Mouse (Mus musculus): ENCODE data around the gene Cntn4. TPM values are rescaled to one million over a fixed set of nuclear protein-coding genes. Genes with fewer than 3 reads are reported as not detected.

Cntn4 gene
- total RNA-seq, 2 experiments from 2014 or later = not detected

- DNase-seq (ENCODE audit: low spot score) = no peak
- intact Hi-C loops (cut with DNase I) = no loop called here
Measured at GRCm38 (mm10) chr6:106566929-106567621, 889.6 kb downstream of the Cntn4 start.

- no peak for DNase-seq (ENCODE audit: low spot score)
- intact Hi-C loops (cut with DNase I) = no loop called here
Measured at GRCm38 (mm10) chr6:106580124-106580523, 902.7 kb downstream of the Cntn4 start.

DNA sequence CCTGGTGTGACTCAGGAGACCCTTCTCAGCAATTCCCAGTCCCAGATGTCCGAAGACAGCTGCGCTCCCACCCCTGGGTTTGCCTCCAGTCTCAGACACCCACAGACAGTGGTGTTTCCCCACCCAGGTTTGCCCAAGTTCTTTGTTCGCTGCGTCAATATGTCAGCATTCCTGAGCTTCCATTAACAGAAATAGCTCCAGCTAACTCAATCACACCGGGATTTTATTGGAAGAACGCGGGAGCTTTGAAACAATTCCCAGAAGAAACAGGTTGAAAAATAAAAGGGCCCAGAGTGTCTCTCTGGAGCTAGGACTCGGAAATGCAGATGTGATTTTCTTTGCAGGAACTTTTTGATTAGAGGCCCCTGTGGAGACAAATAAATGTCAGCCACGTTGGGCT is 916.3 kb downstream of the Cntn4 start:
- intact Hi-C loops (cut with DNase I) = no loop called here
- DNase-seq (ENCODE audit: low spot score) = no peak

DNA sequence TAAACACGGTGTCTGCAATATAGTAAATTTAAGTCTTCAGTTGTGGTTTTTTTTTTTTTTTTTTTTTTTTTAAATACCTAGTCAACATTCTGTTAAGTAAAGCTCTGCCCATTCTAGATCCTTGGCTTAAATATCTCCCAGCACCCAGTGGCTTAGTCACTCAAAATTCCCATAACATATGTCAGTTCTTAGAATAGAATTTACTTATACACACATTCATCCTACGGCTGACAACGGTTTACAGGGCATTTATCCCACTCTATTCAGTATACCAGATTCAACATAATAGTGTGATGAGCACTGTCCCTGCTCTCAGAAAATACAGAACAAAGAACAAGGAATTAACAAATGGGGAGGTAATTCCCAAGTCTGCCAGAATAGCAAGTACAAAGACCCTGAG is 939.6 kb downstream of the Cntn4 start:
- no peak for DNase-seq (ENCODE audit: low spot score)
- intact Hi-C loops (cut with DNase I) = no loop called here

- DNase-seq (ENCODE audit: low spot score) = no peak
- intact Hi-C loops (cut with DNase I) = no loop called here
Measured at GRCm38 (mm10) chr6:106621188-106621749, 943.8 kb downstream of the Cntn4 start.

DNA sequence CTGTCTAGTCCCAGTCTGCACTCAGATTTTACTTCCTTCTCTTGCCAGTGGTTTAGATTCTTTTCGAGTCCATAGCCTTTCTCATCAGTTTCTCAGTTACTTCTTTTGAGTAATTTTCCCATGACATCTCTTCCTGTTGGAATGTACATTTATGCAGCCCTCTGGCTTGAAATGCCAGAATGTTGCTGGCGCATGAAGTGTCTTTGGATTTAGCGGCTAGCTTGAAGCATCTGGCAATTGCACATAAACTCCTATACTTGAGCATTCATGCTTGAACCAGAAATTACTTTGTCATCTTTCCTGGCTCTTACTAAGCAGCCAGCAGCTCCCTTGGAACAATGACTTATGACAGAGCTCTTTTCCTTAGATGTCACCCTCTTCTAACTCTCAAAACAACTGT is 965.6 kb downstream of the Cntn4 start:
- intact Hi-C loops (cut with DNase I) = no loop called here
- DNase-seq (ENCODE audit: low spot score) = no peak

DNA sequence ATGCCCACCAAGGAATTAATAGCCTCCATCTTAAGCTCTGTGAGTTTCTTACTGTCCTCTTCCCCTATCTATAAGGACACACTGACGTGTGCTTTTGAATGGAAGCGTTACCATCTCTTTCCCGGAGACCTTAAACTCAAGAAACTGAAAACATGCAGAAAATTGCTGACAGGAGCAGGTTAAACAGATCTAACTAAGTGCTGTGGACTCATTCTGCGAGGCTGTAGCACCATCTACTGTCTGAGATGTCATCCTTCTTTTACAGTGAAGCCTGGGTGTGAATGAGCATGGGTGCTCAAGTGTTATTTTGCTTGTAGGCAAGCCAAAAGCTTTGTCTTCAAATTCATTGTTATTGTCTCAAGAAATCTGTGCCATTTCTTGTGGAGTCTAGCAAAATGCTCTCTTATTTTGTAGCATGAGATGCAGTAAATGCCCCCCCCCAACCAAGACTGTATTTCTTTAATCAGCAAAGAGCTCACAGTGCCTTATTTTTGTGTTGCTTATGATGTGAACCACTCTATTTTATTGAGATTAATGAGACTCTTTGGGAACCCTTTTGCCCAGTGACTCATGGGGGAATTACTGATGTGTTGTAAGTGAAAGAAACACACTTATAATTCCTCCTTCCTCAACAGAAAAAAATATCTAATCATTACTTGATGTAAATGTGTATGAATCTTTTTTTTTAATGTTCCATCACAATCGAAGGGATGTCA is 968.2 kb downstream of the Cntn4 start:
- DNase-seq (ENCODE audit: low spot score) = no peak
- intact Hi-C loops (cut with DNase I) = no loop called here

DNA sequence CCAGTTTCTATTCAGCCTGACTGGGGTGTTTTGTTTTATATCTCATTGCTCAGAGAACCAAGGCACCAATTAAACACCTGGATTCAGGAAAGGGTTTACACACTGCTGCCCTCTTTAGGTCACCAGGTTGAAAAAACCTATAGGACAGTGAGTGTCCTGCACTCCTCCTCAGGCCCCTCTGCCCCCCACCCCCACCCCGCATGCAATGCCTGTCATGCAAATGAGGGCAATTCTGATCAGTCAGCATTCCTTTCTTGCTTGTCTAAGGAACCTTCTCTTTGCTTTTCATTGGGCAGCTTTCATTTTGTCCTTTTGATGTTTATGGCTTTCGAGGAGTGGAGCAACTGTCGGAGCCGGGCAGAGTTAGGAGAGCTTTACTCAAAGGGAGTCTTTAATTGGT is 969.5 kb downstream of the Cntn4 start:
- DNase-seq (ENCODE audit: low spot score) = no peak
- intact Hi-C loops (cut with DNase I) = no loop called here

- intact Hi-C loops (cut with DNase I) = loop anchor here (5.0 kb wide), 1 partner anchor 138 kb away; the partner anchor contains the start of gene Crbn
- no peak for DNase-seq (ENCODE audit: low spot score)
Measured at GRCm38 (mm10) chr6:106663780-106664651, 986.6 kb downstream of the Cntn4 start.

GRCm38 (mm10) chr6:106675581-106675980 is 998.1 kb downstream of the Cntn4 start:
- intact Hi-C loops (cut with DNase I) = no loop called here

GRCm38 (mm10) chr6:106701931-106702330 is 1024.5 kb downstream of the Cntn4 start:
- intact Hi-C loops (cut with DNase I) = no loop called here
- DNase-seq (ENCODE audit: low spot score) = no peak

More at GRCm38 (mm10) chr6:106675581-106675980, 998.1 kb downstream of the Cntn4 start:
- no peak for DNase-seq (ENCODE audit: low spot score)

- DNase-seq (ENCODE audit: low spot score) = no peak
- intact Hi-C loops (cut with DNase I) = no loop called here
Measured at GRCm38 (mm10) chr6:106705506-106706035, 1028.1 kb downstream of the Cntn4 start.

DNA sequence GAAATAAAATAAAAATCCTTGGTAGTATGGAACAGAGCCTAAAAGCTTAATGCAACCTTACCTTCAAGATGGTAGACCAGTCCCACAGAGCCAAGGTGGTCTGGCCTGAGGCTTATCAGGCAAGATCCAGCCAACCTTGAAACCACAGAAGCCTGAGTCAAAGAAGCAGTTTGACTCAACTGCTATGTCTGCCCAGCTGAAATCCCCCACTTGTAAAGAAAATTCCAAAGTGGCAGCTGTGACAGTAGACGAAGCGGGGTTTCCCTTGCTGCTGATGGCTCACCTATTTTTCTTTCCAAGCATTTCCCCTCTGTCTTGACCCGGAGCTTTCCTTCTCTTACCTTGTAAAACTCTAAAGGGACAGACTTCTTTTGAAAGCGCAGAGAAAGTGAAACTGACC is 1048.2 kb downstream of the Cntn4 start:
- no peak for DNase-seq (ENCODE audit: low spot score)
- intact Hi-C loops (cut with DNase I) = no loop called here

DNA sequence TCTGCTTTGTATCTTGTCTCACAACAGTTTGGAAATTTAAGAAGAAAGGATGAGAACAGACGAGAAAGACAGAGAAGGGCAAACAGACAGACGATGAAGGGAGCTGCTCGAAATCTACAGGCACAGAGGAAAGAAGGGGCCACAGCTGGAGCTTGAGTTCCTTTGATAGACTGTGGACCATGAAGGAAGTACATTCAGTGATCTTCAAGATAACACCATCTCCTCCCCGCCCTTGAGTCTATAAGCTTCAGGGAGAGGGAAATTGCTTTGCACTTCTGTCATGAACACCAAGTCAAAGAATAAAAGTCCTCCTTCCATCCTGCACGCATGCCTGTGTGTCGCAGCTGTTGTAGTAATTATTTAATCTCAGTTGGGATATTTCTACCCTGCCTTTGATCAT is 1048.6 kb downstream of the Cntn4 start:
- DNase-seq (ENCODE audit: low spot score) = no peak
- intact Hi-C loops (cut with DNase I) = no loop called here

DNA sequence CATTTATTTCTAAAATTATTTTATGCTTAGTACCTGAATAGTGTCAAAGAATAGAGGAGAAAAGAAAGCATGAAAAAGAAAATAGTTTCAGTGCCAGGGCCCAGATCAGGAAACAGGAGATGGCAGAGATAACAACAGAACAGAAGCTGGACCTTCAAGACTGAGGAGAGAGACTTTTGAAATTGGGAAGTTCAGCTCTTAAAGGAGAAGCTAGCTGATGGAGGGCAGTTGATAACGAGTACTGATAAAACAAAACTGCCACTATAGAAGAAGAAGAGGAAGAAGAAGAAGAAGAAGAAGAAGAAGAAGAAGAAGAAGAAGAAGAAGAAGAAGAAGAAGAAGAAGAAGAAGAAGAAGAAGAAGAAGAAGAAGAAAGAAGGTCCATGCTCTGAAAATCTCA is 1050.2 kb downstream of the Cntn4 start:
- intact Hi-C loops (cut with DNase I) = no loop called here
- DNase-seq (ENCODE audit: low spot score) = no peak

DNA sequence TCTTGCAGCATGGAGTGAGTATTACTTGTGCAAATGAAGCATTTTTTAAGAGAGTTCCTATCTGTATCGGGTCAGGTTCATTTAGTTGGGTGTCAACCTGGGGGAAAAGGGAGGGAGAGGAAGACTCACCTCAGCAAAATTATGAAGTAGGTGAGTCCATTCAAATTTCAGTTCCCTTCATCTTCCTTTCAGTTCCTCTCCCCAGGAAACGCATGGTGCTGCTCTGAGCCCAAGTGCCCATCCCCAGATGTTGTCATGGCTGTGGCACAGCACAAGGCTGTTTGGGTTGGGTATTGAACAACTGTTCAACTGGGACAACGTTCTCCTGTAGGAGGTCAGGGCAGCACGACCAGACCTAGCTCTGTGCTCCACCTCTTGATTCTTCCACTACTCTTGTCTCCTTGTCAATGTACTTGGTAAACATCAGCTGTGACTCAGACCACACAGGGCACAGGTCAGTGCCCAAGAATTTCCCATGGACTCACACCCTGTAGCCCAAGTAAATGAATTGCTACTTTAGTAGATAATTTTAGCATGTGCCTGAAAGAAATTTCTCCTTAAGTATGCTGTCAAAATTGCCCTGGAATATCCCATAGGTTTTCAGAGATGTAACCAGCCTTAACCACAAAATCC is 1052.3 kb downstream of the Cntn4 start:
- no peak for DNase-seq (ENCODE audit: low spot score)
- intact Hi-C loops (cut with DNase I) = no loop called here

GRCm38 (mm10) chr6:106732563-106732962 is 1055.1 kb downstream of the Cntn4 start:
- no peak for DNase-seq (ENCODE audit: low spot score)
- intact Hi-C loops (cut with DNase I) = no loop called here

- no peak for DNase-seq (ENCODE audit: low spot score)
- intact Hi-C loops (cut with DNase I) = no loop called here
Measured at GRCm38 (mm10) chr6:106738229-106738628, 1060.8 kb downstream of the Cntn4 start.

DNA sequence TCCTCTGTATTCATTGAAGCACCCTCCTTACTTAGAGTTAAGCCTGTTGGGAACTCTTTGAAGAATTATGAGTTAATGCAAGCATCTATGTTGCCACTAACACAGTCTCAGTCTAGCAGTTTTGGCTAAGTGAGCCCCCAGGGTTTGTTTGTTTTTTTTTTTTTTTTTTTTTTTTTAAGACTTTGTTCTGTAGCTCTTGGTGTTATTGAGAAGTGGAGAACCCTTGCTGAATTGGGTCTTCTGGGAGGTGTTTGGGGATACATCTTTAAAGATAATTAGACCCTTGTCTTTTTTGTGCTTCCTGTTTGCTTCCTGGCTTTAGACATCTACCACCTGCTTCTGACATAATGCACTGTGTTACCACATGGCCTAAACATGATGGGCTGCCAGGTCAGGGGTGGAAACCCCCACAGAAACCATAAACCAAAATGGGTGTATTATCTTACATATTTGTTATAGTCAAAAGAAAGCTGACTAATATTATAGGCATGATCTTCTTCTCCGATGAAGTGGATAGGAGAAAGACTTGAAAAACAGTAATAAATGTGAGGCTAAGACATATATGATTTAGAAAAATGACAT is 1062.9 kb downstream of the Cntn4 start:
- intact Hi-C loops (cut with DNase I) = no loop called here
- no peak for DNase-seq (ENCODE audit: low spot score)

All from heart, postnatal 25 days (tissue).